Mouse (Mus musculus): ENCODE data around the gene Bdkrb2. TPM values are rescaled to one million over a fixed set of nuclear protein-coding genes. Genes with fewer than 3 reads are reported as not detected.

Bdkrb2 gene
- 1.6 and 1.8 TPM in 2 replicates for polyA plus RNA-seq (2016; fragmentation: Nextera tagmentation; extraction: Ambion mirVana)

DNA sequence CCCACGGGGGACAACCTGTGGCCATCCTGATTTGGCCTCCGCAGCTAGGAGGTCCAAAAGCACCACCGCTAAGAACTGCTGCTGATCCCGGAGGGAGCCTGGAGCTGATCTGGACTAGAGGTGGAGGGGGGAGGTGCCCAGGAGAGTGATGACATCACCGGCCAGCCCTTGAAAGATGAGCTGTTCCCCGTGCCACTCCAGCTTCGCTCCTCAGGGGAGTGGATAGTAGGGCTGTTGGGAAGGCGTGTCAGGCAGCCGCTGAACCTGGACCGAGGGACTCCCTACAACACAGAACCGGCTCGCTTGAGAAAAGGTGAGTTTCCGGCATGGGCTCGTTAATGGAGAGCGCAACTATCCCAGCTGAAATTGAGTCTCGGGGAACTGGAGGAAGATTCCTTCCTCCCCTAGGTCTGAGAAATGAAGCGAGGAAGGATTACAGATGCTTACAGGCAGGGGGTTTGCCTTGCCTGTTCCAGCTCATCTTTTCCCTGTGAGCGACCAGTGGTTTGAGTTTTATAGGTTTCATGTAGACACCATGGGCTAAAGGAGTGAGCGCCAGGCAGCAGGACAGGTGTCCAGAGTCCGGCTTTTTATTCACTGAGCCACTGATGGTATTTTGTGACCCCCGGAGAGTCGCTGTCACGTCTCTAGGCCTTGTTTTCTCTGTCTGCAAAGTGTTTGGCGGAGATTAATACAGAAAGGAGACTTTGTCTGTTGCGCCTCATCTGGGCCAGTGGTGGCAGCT is at the start of gene Bdkrb2:
TSS of gene Bdkrb2 (plus strand) at position 291 of the 745 bp plus-strand sequence.
- Histone ChIP-seq H3K9me3 (replicated peaks) (no peaks in the 10 kb centered on the region), H3K9ac (peak within 1 kb of the TSS; percentile 24; the same call in 1 of the 2 replicates), H3K4me3 (peak within 1 kb of the TSS; percentile 32), H3K36me3 (no peaks in the 10 kb centered on the region), H3K27ac (no peak within 1 kb of the TSS), H3K27me3 (peaks cover 47% of the 10 kb centered on the region), H3K4me2 (replicated peaks) (peak within 1 kb of the TSS; percentile 69), H3K4me1 (peaks cover 22% of the 10 kb centered on the region)
- ATAC-seq (ENCODE audit: low FRiP score) = peak; percentile 38; the same call in 1 of the 2 replicates
- 4% methylated on average over 25 of the region's 25 CpGs for WGBS

DNA sequence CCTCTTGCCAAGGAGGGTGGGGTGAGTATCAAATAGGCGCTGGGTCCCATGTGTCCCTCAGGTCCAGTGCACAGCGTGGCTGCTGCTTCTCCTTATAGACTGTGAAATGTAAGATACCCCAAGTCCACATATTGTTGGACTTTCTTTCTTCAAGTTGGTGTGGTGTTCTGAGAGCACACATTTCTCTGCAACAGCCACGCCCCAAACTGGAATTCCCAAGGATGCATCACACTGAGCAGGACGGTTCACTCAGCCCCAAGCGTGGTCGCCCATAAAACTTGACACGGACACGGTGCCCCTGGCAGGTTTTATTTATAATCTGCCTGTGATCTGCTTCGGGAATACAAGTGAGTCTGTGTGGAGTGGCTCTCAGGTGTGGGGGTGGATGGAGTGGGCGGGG is 48.9 kb upstream of the Bdkrb2 start:
- no peak overlapping the region for H3K27ac ChIP-seq
- 90% methylated on average over 10 of the region's 10 CpGs for WGBS
- H3K9me3 ChIP-seq (replicated peaks) = no peaks in the 10 kb centered on the region
- no peak overlapping the region for H3K4me3 ChIP-seq
- H3K9ac ChIP-seq = no peak overlapping the region
- no peaks in the 10 kb centered on the region; the same call in 1 of the 2 replicates for H3K27me3 ChIP-seq
- no peaks in the 10 kb centered on the region for H3K36me3 ChIP-seq
- no peaks in the 10 kb centered on the region for H3K4me1 ChIP-seq
- ATAC-seq (ENCODE audit: low FRiP score) = no peak
- H3K4me2 ChIP-seq (replicated peaks) = no peak overlapping the region

DNA sequence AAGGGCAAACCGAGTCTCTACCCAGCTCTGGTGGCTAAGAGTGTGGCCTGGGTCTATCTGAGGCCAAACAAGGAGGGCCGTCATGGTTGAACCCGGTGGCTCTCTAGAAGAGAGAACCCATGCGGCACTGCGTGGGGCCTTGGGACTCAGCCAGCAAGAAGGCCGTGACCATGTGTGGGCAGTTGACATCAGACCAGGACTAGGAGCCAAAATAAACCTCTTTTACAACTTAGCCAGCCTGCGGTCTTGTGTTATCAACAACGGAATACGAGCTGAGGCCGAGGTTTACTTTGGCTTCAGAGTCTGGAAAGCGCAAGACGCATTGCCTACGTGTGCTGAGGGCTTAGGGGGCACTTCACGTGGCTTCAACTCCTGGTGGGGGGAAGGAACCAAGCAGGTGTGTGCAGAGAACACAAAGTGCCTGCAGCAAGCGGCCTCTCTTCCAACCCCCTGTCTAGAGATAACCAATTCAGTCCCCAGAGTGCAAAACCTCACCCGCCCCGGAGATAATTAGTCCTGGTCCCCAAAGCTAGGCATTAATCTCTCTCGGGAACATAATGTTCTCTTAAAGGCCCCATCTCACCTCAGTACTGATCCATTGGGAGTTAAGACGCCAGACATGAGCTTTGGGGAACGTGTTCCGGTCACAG is 45.9 kb upstream of the Bdkrb2 start:
- no peak for ATAC-seq (ENCODE audit: low FRiP score)
- Histone ChIP-seq H3K4me2 (replicated peaks) (no peak overlapping the region), H3K9me3 (replicated peaks) (no peaks in the 10 kb centered on the region), H3K27me3 (no peaks in the 10 kb centered on the region; the same call in 1 of the 2 replicates), H3K4me1 (no peaks in the 10 kb centered on the region), H3K9ac (no peak overlapping the region), H3K36me3 (no peaks in the 10 kb centered on the region), H3K27ac (no peak overlapping the region), H3K4me3 (no peak overlapping the region)
- 84% methylated on average over 21 of the region's 21 CpGs for WGBS

DNA sequence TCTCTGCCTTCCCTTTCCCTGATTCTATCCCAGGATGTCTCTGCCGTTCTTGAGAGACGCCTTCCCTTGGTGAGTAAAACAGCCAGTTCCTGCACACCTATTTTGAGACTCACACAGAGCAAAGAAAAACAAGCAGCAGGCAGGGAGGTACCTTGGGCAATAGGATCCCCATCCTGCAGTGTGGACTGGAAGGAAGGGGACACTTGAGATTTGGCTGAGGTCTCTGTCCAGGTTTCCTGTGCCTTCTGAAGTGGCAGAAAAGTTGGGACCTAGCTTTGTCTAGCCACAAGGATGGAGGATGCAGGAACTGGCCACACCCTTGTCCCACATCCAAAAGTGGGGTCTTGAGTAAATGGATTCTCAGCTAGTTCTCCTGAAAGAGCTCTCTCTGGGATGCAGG is 43.2 kb upstream of the Bdkrb2 start:
- Histone ChIP-seq H3K4me2 (replicated peaks) (no peak overlapping the region), H3K36me3 (no peaks in the 10 kb centered on the region), H3K4me3 (no peak overlapping the region), H3K27me3 (no peaks in the 10 kb centered on the region), H3K9ac (no peak overlapping the region), H3K4me1 (no peaks in the 10 kb centered on the region), H3K9me3 (replicated peaks) (no peaks in the 10 kb centered on the region), H3K27ac (no peak overlapping the region)
- no peak for ATAC-seq (ENCODE audit: low FRiP score)
- 90% methylated on average over 2 of the region's 2 CpGs for WGBS

DNA sequence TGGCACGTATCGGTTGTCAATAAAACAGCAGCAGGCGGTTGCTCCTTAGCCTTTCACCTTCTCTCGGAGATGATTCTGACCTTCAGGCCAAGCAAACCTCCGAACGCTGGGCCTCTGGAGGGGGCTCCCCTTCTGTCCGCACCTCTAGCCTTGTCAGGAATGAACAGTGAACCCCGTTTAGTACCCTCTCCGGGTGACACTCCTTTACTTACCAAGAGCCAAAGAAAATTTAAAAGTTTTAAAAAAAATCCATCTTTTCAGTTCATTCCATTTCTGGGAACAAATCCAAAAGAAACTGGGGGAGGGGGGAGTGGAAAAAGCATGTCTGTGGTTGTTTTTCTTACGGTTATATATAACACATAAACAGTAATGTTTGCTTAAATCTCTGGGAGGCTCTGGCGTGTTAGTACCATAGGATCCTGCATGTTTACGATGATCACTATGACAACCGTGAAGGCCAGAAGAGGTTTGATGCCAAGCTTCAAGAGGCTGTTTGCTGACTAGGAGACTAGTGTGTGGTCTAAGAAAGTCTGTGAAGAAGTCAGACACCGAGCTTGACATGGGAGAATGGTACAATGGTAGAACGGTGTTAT is 41.8 kb upstream of the Bdkrb2 start:
- no peak overlapping the region for H3K27ac ChIP-seq
- no peak for ATAC-seq (ENCODE audit: low FRiP score)
- no peak overlapping the region for H3K9ac ChIP-seq
- no peak overlapping the region for H3K4me3 ChIP-seq
- H3K4me2 ChIP-seq (replicated peaks) = no peak overlapping the region
- no peaks in the 10 kb centered on the region for H3K36me3 ChIP-seq
- no peaks in the 10 kb centered on the region for H3K9me3 ChIP-seq (replicated peaks)
- WGBS = 77% methylated on average over 15 of the region's 15 CpGs
- H3K27me3 ChIP-seq = no peaks in the 10 kb centered on the region
- H3K4me1 ChIP-seq = no peaks in the 10 kb centered on the region

DNA sequence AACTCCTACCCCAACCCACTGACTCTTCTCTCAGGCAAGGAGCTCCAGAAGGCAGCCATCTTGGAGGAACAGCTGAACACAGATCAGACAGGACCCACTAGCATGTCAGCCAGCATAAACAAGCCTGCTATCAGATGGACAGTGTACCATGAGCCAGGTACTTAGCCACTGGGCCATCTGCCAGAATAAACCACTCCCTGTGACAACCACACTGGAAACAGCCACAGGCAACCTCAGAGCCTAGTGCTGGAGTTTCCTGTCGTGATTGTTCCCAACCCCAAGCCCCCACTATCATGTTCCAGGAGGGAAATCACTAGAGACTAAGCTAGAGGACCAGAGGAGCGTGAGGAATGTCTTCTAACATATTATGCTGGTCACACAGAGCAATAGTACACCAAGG is 39.3 kb upstream of the Bdkrb2 start:
- Histone ChIP-seq H3K27ac (no peak overlapping the region), H3K36me3 (no peaks in the 10 kb centered on the region), H3K4me3 (no peak overlapping the region), H3K9ac (no peak overlapping the region), H3K4me2 (replicated peaks) (no peak overlapping the region), H3K27me3 (no peaks in the 10 kb centered on the region), H3K9me3 (replicated peaks) (no peaks in the 10 kb centered on the region), H3K4me1 (no peaks in the 10 kb centered on the region)
- WGBS = 61% methylated on average over 2 of the region's 2 CpGs
- no peak for ATAC-seq (ENCODE audit: low FRiP score)

DNA sequence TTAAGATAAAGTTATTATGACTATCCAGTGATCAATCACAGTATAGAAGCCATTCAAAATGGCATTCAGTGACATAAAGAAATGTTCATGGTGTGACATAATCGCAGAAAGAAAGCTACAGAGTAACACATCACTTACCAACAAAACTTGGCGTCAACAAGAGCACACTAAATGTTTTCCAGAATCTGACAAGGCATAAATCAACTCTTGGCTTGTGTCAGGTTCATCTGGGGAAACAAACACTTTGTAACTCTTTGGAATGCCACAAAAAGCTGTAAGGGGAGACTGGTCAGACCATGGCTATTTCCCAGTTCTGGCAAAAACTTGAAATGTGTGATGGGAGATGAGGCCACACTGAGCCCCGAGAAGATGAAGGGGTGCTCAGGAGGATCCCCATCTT is 36.8 kb upstream of the Bdkrb2 start:
- Histone ChIP-seq H3K4me2 (replicated peaks) (no peak overlapping the region), H3K4me1 (peaks cover 1% of the 10 kb centered on the region), H3K27me3 (no peaks in the 10 kb centered on the region), H3K9me3 (replicated peaks) (no peaks in the 10 kb centered on the region), H3K9ac (no peak overlapping the region), H3K4me3 (no peak overlapping the region), H3K36me3 (no peaks in the 10 kb centered on the region), H3K27ac (no peak overlapping the region)
- 90% methylated on average over 3 of the region's 3 CpGs for WGBS
- ATAC-seq (ENCODE audit: low FRiP score) = no peak

DNA sequence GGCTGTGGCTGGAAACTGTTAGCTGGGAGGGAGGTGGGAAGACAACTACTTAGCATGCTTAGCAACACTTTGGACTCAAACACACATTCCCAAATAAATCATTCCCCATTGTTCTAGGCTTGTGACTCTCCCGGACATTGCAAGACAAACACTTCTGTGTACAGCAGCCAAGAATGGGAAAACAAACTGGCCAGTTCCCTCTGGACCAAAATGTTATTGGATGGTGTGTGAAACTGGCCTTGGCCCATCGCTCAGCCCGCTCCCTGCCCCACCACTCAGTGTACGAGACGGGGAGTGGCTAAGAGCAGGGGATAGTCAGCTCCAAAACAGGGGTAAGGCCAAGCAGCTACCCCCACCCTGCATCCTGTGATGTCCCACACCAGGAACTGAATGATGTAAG is 36.2 kb upstream of the Bdkrb2 start:
- H3K4me1 ChIP-seq = peaks cover 8% of the 10 kb centered on the region

DNA sequence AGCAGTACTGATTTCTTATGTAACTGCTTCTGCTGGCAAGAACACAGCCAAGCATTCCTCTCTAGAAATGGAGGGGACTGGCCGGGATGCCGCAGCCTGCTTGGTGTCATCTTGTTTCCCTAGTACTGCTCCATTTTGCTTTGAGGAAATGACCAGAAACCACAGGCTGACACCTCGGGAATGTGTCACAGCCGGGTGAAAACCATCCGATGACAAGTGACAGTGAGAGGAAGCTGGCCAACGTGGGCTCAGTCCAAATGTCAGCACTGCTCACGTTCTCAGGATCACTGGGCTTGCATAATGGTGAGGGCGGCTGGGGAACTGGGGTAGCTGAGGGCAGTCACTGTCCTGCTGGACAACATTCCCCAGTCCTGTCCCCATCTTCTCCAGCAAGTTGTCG is 33.5 kb upstream of the Bdkrb2 start:
- ATAC-seq (ENCODE audit: low FRiP score) = no peak
- 73% methylated on average over 9 of the region's 9 CpGs for WGBS
- Histone ChIP-seq H3K4me2 (replicated peaks) (no peak overlapping the region), H3K36me3 (no peaks in the 10 kb centered on the region), H3K9ac (no peak overlapping the region), H3K27me3 (no peaks in the 10 kb centered on the region), H3K4me3 (no peak overlapping the region), H3K4me1 (peaks cover 14% of the 10 kb centered on the region), H3K9me3 (replicated peaks) (no peaks in the 10 kb centered on the region), H3K27ac (no peak overlapping the region)

More for the DNA sequence above, 36.2 kb upstream of the Bdkrb2 start:
- 65% methylated on average over 5 of the region's 5 CpGs for WGBS
- Histone ChIP-seq H3K27ac (no peak overlapping the region), H3K4me2 (replicated peaks) (no peak overlapping the region), H3K36me3 (no peaks in the 10 kb centered on the region), H3K9me3 (replicated peaks) (no peaks in the 10 kb centered on the region), H3K4me3 (no peak overlapping the region), H3K9ac (no peak overlapping the region), H3K27me3 (no peaks in the 10 kb centered on the region)
- ATAC-seq (ENCODE audit: low FRiP score) = peak; percentile 54; the same call in 1 of the 2 replicates

DNA sequence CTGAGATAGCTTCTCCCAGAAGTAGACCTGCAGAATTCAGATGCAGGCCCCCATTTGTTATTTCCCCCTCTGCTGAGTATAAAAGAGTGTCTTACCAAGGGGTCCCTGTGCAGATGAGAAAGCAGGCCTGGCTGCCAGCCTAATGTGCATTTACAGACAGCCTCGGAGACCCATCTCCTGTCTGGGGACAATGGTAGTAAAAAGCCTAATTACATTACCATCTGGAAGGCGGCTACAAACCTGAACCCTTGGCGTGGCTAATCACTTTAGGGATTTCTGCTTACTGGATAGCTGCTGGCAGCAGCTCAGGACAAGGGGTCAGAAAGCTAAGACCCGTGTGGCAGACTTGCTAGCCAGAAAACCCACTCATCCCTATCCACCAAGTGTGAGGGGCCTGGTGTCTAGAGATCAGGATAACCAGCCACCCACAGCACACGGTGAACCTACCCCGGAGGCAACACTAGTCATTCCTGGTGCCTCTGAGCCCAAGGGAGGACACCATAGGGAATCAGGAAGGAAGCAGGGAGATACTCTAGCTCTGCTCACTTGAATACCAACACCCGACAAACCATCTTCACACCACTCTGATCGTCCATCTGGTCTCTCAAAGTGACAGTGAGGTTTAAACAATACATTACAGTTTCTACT is 31.2 kb upstream of the Bdkrb2 start:
- Histone ChIP-seq H3K36me3 (no peaks in the 10 kb centered on the region), H3K4me2 (replicated peaks) (no peak overlapping the region), H3K4me3 (no peak overlapping the region), H3K4me1 (peaks cover 14% of the 10 kb centered on the region), H3K27me3 (no peaks in the 10 kb centered on the region), H3K9me3 (replicated peaks) (no peaks in the 10 kb centered on the region), H3K27ac (peak overlapping the region; percentile 71), H3K9ac (no peak overlapping the region)
- WGBS = 43% methylated on average over 8 of the region's 8 CpGs
- peak; percentile 54; the same call in 1 of the 2 replicates for ATAC-seq (ENCODE audit: low FRiP score)

DNA sequence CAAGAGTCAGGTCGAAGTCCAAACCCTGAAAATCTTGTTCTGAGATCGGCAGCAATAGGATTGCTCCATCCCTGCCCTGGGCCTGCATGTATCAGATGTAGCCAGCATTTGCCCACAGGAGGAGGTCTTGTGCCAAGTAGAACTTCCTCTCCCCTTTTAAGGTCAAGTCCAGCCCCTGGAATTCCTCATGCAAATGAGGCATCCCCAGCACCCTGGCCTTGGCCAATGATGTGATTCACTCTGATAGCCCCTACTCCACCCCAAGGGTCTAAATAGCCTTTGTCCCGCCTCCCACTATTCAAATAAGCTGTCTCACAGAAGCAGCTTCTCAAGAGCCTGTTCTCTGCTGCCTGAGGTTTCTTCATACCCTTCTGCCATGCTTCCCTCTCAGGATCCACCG is 28.2 kb upstream of the Bdkrb2 start:
- H3K27me3 ChIP-seq = no peaks in the 10 kb centered on the region
- H3K36me3 ChIP-seq = no peaks in the 10 kb centered on the region
- peaks cover 14% of the 10 kb centered on the region for H3K4me1 ChIP-seq
- no peak overlapping the region for H3K27ac ChIP-seq
- H3K4me3 ChIP-seq = no peak overlapping the region
- no peaks in the 10 kb centered on the region for H3K9me3 ChIP-seq (replicated peaks)
- WGBS = 86% methylated on average over 4 of the region's 4 CpGs
- H3K9ac ChIP-seq = no peak overlapping the region
- H3K4me2 ChIP-seq (replicated peaks) = no peak overlapping the region
- ATAC-seq (ENCODE audit: low FRiP score) = no peak

Measured in hindbrain, embryonic 12.5 days (tissue).